Mouse (Mus musculus): ENCODE data around the gene Eif5a2. TPM values are rescaled to one million over a fixed set of nuclear protein-coding genes. Genes with fewer than 3 reads are reported as not detected.

Eif5a2 gene
- total RNA-seq, 4 experiments from 2014 or later: 0.48 to 0.83 (median 0.64) TPM

- no peak for DNase-seq (ENCODE audit: low spot score in 2 of 2)
Observed at GRCm38 (mm10) chr3:28808039-28808643, 27.1 kb downstream of the Eif5a2 start.

DNA sequence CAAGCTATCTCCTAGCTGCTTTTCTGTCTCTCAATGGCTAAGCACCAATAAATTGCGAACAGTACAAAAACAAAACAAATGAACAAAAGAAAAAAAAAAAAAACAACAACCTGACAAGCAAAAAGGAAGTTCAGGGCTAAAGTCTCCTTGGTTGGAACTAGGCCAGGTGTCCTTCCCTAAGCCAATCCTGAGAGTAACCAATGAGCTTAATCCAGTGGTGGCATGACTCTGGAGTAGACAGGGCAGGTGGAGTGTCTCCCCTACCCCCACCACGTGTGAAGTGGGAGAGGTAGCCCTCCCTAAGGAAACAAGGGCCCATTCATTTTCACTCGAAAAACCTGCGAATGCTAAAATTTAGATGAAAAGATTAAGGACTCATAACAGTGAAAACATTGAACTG, 30.4 kb downstream of the Eif5a2 start:
- DNase-seq (ENCODE audit: low spot score in 2 of 2): no peak

DNA sequence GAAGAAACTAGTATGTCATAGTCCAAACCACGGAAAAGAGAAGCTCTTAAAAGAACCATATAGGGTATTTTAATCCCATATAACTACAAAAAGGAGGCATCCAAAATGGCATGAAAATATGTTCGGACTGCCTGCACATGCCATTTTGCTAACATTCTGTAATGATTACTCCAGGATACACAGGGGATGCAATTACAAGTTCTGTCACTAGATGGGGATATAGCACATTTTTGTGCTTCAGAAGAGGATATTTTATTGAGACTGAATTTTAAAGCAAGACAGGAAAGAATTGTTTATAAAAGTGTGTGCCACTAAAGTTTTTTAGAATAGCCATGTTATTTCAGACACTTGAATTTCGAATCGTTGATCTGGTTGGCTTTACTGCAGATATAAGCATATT, 33.3 kb downstream of the Eif5a2 start:
- no peak for DNase-seq (ENCODE audit: low spot score in 2 of 2)

GRCm38 (mm10) chr3:28816010-28816540, 35.0 kb downstream of the Eif5a2 start:
- DNase-seq (ENCODE audit: low spot score in 2 of 2): no peak

DNA sequence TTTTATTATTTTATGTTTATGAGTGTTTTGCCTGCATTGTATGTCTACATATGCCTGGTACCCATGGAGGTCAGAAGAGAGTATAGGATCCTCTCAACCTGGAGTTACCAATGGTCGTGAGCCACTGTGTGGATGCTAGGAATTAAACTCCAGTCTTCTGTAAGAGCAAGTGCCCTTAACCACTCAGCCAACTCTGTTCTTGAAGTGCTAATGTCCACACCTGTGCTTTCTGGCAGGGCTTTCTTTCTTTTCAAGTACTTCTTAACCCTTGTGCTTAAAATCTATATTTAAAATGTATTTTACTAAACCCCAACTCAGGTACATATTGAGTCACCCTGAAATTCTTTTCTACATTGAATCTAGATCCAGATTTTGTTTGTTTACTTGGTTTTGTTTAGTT, 45.2 kb downstream of the Eif5a2 start:
- no peak for DNase-seq (ENCODE audit: low spot score in 2 of 2)

GRCm38 (mm10) chr3:28827605-28828004, 46.5 kb downstream of the Eif5a2 start:
- DNase-seq (ENCODE audit: low spot score in 2 of 2): no peak

GRCm38 (mm10) chr3:28829454-28829853, 48.4 kb downstream of the Eif5a2 start:
- DNase-seq (ENCODE audit: low spot score in 2 of 2): no peak

- DNase-seq (ENCODE audit: low spot score in 2 of 2): no peak
Observed at GRCm38 (mm10) chr3:28836796-28837371, 55.8 kb downstream of the Eif5a2 start.

DNA sequence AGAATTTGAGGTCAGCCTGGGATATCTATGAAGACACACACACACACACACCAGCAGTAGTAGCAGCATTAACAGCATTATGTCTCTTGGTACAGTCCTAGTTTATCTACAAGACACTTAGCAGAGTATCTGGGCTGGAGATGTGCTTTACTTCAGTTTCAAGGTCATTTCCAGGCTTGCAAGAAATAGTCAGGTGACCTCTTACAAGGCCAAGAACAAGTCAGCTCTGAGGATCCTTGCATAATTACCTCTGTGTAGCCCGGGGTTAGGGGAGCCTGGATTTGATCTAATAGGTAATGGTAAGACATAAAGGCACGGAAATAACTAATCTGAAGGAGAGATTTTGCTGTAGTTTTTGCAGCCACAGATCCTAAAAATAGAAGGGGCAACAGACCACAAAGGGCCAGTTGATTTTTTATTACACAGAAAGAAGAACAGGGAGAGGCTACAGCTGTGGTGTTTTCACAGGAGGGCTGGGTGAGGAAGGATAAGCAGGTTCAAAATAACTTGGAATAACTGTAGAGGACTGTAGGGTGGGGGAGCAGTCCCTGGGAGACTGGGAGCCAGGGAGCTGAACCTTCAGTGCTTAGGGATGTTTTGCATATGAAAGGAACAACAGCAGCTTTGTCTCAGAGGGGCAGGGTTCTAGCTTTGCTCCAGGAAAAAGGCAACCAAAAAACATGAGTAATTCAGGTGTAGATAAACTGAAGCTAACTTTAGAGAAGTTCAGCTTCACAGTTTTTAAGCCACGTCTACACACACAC, 61.0 kb downstream of the Eif5a2 start:
- no peak for DNase-seq (ENCODE audit: low spot score in 2 of 2)

DNA sequence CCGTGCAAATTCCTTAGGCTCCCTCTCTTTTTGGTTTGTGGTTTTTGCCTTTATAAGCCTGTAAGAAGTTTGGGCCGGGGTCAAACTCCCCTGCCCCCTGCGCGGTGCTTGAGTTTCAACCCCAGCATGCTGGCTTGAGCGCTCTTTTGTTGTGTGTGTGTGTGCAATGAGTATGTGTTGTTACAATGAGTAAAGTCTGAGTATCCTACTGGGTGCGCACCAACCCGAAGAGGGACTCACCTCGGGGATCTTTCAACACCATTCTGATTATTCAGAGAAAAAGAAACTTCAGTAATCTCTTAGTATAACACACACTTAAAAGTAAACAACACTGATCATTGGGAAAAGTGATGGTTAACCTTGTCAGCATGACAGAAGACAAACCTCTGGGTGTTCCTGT, 62.2 kb downstream of the Eif5a2 start:
- DNase-seq (ENCODE audit: low spot score in 2 of 2): no peak

DNA sequence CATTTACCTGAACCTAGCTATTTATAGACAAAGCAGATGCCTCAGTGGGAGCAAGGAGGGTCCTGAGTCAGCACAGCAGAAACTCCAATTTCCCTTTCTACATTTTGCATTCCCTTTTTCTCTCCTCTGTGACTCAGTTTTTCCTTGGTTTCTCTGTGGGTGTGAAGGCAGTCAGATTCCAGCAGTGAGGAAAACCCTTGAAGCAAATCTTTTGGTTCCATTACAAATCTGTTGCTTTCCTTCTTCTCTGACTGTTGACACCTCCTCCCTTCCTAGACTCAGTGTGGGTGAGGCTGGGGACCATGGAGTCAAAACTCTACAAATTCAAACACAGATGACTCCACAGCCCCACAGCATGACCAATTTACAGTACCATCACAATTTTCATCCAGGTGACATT, 66.0 kb downstream of the Eif5a2 start:
- DNase-seq (ENCODE audit: low spot score in 2 of 2): no peak

Other genes starting within 250 kb of the Eif5a2 start
- not detected for gene Slc2a2, start 83.4 kb upstream of the Eif5a2 start, total RNA-seq (2022)
- gene Rpl22l1, start 24.2 kb downstream of the Eif5a2 start, total RNA-seq (2022): 100 to 1,000 TPM; 139 to 168 (median 145) TPM
- gene Gm1527, start 111.3 kb downstream of the Eif5a2 start, total RNA-seq (2022): not detected

Measured in gastrocnemius, adult 8-10 months (tissue).